Mouse (Mus musculus): Measurements from ENCODE around the gene Prss28.

Prss28 gene

DNA sequence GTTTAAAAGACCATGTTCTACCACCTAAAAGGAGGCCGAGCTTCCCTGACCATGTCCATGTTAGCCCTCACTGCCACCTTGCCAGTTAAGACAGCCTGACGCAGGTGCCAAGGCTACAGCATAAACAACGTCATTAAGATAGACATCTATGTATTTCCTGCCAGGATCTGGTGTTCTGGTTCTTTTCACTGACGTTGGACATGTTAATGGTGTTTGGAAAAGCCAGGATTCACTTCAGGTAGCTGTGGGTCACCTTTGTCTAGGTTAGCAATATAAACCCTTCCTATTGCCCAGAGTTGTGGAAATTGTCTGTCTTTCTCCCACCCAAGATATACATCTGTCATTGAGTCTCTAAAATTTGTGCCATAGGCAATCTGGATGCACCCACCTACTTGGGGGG is at the start of gene Prss28:
Prss28 (plus strand) TSS at position 301 of the 400 bp plus-strand sequence.
- no peak for DNase-seq (ENCODE audit: low spot score in 2 of 2)

- DNase-seq (ENCODE audit: low spot score in 2 of 2), result no peak
These were observed 44.0 kb upstream of the Prss28 start for GRCm38 (mm10) chr17:25264453-25264852.

DNA sequence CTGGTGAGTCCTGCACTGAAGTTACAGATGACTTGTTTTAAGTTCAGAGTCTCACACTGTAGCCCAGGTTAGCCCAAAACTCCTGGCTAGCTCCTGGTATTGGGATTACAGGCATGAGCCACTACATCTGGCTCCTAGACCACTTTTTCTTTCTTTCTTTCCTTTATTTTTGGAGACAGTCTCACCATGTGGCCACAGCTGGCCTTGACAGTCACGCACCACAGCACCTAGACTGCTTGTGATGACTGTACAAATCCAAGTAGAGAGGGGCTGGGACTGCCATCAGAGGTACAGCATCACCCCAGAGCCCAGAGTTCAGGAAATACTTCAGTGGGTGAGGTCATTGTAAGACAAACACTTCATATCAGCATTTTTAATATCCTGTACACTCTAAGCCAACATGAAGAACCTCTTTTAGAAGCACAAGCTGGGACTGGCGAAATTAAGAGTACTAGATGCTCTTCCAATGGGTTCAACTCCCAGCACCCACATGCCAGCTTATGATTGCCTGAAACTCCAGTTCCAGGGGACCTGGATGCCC is 37.6 kb upstream of the Prss28 start:
- no peak for DNase-seq (ENCODE audit: low spot score in 2 of 2)

- no peak for DNase-seq (ENCODE audit: low spot score in 2 of 2)
These were observed 36.1 kb upstream of the Prss28 start for GRCm38 (mm10) chr17:25272326-25272725.

- peak; percentile 85 to 92 for DNase-seq (ENCODE audit: low spot score in 2 of 2)
These were observed 35.3 kb upstream of the Prss28 start for GRCm38 (mm10) chr17:25272951-25273705.

DNA sequence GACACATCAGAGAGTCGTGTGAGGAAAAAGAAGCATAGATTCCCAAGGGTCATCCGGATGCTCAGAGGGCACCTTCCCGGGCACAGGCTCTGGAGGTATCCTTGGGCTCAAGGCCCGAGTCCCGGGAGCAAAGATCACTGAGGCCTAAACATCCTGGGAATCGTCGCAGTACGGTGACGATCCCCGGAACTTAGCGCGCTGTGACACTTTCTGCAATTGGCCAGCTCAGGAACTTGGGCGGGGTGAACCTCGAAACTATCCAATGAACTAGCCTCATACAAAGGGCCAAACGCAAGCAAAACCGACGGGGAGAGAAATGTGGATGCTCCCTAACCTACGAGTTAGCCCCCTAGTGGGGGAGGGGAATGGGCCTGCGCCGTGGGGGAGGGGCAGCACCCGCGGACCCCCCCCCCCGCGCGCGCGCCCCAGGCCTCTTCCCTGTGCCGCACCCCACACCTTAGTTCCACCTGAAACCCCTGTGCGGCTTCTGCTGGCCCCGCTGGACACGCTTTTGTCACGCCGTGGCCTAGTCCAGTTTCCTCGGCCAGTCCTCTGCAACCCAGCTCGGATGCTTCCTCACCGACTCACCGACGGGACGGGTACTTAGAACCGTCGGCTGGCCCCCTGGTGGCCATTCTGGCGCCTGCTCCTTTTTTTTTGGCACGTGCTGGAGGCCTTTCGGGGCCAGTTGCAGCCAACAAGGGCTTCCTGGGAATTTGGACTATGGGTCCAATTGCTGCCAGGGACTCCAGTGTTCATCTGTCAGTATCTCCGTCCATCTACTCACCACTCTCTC is 34.5 kb upstream of the Prss28 start:
- peak; percentile 89 to 90 for DNase-seq (ENCODE audit: low spot score in 2 of 2)

DNA sequence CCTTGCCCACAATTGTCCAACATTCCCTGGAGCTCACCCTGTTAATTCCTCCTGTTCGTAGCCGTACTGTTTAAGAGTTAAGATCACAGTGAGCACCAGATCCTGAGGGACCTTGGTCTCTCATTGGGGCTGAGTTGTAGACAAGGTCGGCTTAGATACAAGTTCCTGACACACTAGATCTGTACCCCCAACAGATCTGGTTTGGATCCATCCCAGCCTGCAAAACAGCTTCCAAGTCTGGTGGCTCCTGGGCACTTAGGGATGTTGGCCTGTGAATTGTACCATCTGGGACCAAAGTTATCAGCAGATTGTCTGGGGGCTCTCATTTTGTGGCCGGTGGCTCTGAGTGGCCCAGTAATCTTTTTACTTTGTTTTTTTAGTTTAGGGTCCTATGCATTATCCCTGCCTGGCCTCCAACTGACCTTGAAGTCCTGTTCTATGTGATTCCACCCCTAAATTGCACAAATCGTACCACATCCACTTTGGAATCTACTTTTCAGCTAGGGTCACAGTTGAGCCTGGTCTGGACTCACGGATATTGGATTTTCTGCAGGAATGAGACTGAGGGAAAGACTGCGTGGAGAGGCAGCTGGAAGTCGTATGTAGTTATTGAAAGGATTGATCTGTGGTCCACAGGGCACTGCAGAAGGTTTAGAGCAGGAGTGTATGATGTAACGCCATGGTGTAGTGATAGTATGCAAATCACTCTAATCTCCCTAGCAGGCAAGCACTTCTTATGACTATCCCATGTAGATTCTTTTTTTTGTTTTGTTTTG is 33.7 kb upstream of the Prss28 start, which contains the start of gene Ube2i:
Ube2i (minus strand) TSS at position 52 of the 776 bp plus-strand sequence.
- no peak for DNase-seq (ENCODE audit: low spot score in 2 of 2)

DNA sequence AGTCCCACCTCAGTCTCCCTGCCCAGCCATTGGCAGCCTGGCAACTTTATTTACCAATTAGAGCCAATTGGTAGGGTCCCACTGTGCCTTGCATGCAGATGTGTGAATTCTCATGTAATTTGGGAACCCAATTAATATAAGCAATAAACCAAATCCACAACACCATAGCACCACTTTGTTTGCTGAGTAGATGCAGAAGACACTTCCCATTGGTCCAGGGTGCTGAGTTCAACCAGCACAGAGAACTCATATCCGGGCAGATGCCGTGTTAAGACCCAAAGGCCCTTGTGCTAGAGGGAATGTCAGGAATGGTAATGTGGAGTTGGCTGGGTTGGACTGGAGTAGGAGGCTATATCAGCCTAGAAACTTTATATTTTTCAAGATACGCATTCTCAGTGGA is 32.6 kb upstream of the Prss28 start:
- no peak for DNase-seq (ENCODE audit: low spot score in 2 of 2)

DNA sequence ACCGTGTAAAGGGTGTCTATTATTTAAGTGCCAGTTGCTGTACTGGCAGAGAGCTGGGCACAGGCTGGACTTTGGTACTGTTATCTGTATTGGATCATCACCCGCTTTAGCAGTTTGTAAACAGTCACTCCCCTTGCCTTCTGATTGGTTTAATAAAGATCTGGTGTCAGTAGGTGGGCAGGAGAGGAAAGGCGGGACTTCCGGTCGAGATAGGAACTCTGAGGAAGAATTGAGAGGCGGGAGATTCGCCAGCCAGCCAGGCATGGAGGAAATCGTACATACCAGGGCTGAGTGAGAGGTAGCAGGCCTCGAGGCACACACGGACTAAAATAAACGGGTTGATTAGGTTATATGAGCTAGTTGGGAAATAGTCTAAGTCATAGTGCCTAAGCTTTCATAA is 26.3 kb upstream of the Prss28 start:
- peak; percentile 36 to 41 for DNase-seq (ENCODE audit: low spot score in 2 of 2)

GRCm38 (mm10) chr17:25285033-25285432 is 23.4 kb upstream of the Prss28 start:
- DNase-seq (ENCODE audit: low spot score in 2 of 2), result peak; percentile 20 to 31

DNA sequence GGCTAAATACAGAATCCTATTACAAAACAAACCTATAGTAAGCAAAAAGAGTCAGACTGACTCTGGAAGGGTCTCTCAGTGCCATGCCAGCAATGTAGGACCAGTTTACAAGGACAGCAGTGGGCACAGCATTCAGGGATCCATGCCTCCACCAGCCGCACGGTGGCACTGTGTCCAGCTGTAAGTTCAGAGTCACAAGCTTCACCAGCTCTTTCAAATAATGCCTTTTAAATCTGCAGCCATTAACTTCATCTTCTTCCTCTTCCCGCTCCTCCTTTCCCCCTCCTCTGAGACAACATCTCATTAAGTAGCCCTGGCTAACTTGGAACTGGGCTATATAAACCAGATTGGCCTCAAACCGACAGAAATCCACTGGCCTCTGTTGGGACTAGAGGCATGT is 19.6 kb upstream of the Prss28 start:
- peak in 1 of 2 experiments; percentile 39 for DNase-seq (ENCODE audit: low spot score in 2 of 2)

- DNase-seq (ENCODE audit: low spot score in 2 of 2), result no peak
These were observed 18.0 kb upstream of the Prss28 start for GRCm38 (mm10) chr17:25290411-25290810.

DNA sequence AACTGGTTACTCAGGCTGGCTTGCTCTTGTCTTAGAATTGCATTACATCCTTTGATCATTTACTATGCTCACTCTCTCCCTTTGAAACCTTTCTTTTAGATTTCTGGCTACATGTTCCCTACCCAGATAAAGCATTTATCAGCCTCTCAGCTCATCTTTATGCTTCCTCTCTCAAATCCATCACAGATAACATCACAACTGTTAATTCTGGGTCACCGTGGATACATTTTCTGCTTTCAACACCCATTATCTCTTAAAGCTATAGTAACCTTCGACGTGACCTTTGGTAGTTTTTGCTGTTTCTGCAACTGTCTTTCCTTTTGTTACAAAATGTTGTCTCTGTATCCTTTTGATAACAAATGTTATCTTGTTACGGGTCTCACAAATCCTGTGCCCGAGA is 15.0 kb upstream of the Prss28 start:
- DNase-seq (ENCODE audit: low spot score in 2 of 2), result no peak

- no peak for DNase-seq (ENCODE audit: low spot score in 2 of 2)
These were observed 14.3 kb upstream of the Prss28 start for GRCm38 (mm10) chr17:25294111-25294510.

DNA sequence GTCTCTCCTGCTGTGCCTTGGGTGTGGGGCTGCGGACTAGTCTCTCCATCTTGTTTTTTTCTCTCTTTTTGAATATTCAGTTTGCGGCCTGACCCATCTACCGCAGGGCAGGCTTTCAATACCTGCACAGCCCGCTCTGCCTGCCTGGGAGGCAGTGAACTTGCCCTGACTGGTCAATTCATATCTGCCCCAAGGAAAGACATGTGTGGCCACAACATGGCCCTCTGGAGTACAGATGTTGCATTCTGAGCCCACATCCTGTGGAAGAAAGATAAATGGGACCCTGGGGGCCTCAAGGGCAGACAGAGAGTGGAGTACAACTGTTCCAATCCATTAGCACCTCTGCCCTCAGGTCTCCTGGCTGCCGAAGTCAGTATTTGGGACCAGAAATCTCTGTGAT is 10.4 kb upstream of the Prss28 start, which contains the start of gene Prss34:
Prss34 (plus strand) TSS at position 301 of the 400 bp plus-strand sequence.
- no peak for DNase-seq (ENCODE audit: low spot score in 2 of 2)

DNA sequence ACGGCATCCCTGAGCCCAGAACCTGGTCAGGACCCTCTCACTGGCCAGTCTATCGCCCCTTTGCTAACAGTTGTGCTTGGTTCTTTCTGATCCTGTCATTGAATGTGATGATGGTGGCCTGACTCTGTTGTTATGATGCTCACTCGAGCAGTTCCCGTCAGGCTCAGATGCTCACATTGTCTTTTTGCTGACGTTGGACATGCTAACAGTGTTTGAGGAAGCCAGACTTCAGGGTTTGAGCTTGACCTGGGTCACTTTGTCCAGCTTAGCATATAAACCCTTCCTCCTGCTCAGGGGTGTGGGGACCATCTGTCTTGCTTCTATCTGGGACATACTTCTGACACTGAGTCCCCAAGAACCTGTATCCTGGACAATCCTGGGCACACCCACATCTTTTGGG is 9.9 kb downstream of the Prss28 start, which contains the start of gene Prss29:
Prss29 (plus strand) TSS at position 301 of the 400 bp plus-strand sequence.
- no peak for DNase-seq (ENCODE audit: low spot score in 2 of 2)

GRCm38 (mm10) chr17:25320819-25321218 is 12.4 kb downstream of the Prss28 start:
- no peak for DNase-seq (ENCODE audit: low spot score in 2 of 2)

GRCm38 (mm10) chr17:25322930-25323329 is 14.5 kb downstream of the Prss28 start:
- no peak for DNase-seq (ENCODE audit: low spot score in 2 of 2)

GRCm38 (mm10) chr17:25332321-25332720 is 23.9 kb downstream of the Prss28 start:
- DNase-seq (ENCODE audit: low spot score in 2 of 2), result no peak

- peak; percentile 7 to 27 for DNase-seq (ENCODE audit: low spot score in 2 of 2)
These were observed 25.5 kb downstream of the Prss28 start for GRCm38 (mm10) chr17:25333943-25334342.

- no peak for DNase-seq (ENCODE audit: low spot score in 2 of 2)
These were observed 29.8 kb downstream of the Prss28 start for GRCm38 (mm10) chr17:25338218-25338617.

DNA sequence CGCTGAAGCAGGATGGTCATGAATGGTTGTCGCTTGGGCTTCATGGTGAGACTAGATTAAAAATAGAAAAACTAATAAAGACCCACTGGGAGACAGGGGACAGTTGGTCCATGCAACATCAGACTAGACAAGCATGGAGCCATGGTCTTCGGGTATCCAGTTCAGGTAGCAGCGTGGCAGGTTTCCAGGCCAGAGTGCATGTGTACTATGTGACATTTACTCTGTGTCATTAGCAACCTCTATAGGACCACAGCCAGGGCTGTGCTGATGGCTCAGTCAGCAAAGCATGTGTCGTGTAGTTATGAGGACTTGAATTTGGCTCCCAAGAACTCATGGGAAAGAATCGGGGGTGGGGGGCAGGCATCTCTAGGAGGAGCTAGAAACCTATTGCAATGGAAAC is 31.6 kb downstream of the Prss28 start:
- no peak for DNase-seq (ENCODE audit: low spot score in 2 of 2)

All from urinary bladder, adult 18-20 months (tissue).